Mouse (Mus musculus) kidney, adult 2 months (tissue): ENCODE data around the gene Srrt.

Source experiments
- CTCF ChIP-seq: fragments of 200-500 bp; conservative IDR thresholded peaks from 2 replicates; pipeline ENCODE4 v1.5.1; 2011; ENCODE audit warnings: low read depth, mild to moderate bottlenecking, control low read depth, low read length, moderate library complexity, mixed read lengths; ENCODE audit not compliant: insufficient read depth, insufficient read length
- POLR2A ChIP-seq: fragments of 200-500 bp; IDR thresholded peaks from one replicate; pipeline ENCODE4 v1.6.1; 2011; ENCODE audit warnings: low read depth, low read length, control low read depth

GRCm38 (mm10) chr5:137350205-137351057 lies 43.0 kb upstream of the Srrt start:
- TF ChIP-seq CTCF (no peak), POLR2A (no peak)
